Mouse (Mus musculus): Measurements from ENCODE around the gene Cars.

DNA sequence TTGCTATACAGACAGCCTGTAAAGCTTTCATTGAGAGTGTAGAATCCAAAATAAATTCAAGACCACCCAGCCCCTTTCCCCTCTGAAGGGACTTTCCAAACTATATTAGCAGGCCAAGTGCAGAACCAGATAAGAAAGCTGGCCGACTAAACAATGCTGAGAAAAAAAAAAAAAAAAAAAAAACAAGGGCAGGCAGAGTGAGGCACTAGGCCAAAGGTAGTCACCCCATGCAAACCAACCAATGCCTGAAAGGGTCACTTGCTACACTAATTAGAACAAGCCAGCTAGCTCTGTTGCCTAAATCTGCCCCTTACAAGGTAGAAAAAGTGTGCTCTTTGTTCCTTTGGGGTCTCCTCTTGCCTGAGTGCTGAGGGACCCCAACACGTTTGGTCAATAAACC is 5.0 kb upstream of the Cars start:
- no peak for TF ChIP-seq POLR2A (IDR thresholded peaks at IDR 0.05; ENCODE audit: control insufficient read depth, low read depth, low read length)
- TF ChIP-seq CTCF (IDR thresholded peaks at IDR 0.05; ENCODE audit: control insufficient read depth, insufficient read depth, insufficient replicate concordance, low read depth, low read length): no peak
